Mouse (Mus musculus) left cerebral cortex, postnatal 10 days (tissue): ENCODE data around the gene Trim39. TPM values are rescaled to one million over a fixed set of nuclear protein-coding genes. Genes with fewer than 3 reads are reported as not detected.
A peak's percentile ranks its signal among the peaks of the same experiment; 100 is the strongest.

Source experiments
- DNase-seq, 2 experiments: peaks; one replicate each; pipeline ENCODE4 v3.0.0; 2021 to 2022; ENCODE audit warnings: low spot score in 2 of 2, mixed read lengths in 1 of 2; ENCODE audit errors: extremely low spot score in 1 of 2
- intact Hi-C: fragments of 180-260 bp; cut with DNase I; formaldehyde crosslinking; loops from one replicate; pipeline ENCODE4 v1.15.1; 2025
- total RNA-seq, 2 experiments: library from RNA; stranded (reverse); gene quantifications; 2 replicates each; pipeline ENCODE4 v1.2.3; 2021

The Trim39 gene
- total RNA-seq = 10 to 100 TPM; 18.9 to 19.7 TPM

DNA sequence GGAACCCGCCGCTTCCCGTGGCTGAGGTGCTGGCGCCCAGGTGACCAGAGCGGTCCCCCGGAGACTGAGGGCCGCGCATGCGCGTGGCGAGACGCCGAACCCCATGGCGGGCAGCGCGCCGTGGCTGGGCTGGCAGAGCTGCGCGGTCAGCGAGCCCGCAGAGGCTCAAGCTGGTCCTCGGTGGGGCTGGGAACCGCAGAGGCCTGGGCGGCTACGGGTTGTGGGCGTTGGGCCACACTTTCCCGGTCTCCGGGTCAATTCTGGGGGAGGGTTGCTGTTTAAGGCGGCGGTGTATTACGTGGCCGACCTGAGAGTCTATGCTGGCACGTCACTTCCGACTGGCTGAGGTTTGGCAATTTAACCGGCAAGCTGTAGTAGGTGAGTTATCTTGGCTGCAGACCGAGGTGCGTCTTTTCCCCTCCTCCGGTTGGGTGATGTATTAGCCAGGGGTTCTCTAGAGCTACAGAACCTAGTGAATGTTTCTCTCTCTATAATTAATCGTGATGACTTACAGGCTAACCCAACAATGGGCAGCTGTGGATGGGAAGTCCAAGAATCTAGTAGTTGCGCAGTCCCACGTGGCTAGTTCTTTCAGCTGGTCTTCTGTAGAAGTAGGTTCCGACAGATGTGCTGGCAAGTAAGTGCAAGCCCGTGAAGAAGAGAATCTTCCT lies at the start of gene Trim39:
Trim39 (minus strand) TSS at position 662 of the 671 bp plus-strand sequence.
- DNase-seq = peak in 1 of 2 experiments; percentile 65
- intact Hi-C loops = no loop called here

GRCm38 (mm10) chr17:36315689-36316253 lies 43.7 kb upstream of the Trim39 start:
- intact Hi-C loops = no loop called here

GRCm38 (mm10) chr17:36315041-36315688 lies 43.1 kb upstream of the Trim39 start:
- intact Hi-C loops = no loop called here
- DNase-seq = peak; percentile 60 to 62

More at GRCm38 (mm10) chr17:36315689-36316253, 43.7 kb upstream of the Trim39 start:
- DNase-seq = no peak

DNA sequence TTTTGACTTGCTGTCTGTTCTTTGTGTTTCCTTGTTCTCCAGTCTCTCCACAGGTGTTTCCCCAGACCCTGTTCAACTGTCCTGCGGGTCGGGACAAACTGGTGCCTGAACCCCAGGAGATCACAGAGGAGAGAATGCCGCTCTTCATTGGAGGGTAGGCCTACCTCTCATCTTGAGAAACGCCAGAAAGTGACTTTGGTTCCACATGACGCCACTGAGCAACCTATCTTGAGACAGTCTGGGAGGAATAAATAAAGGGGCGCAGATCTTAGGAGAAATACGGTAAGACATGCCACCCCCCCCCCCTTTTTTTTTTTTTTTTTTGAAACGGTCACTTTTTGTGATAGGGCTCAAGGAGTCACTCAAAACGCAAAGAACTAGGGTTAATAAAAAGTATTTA lies 42.5 kb upstream of the Trim39 start:
- no peak for DNase-seq
- intact Hi-C loops = no loop called here

DNA sequence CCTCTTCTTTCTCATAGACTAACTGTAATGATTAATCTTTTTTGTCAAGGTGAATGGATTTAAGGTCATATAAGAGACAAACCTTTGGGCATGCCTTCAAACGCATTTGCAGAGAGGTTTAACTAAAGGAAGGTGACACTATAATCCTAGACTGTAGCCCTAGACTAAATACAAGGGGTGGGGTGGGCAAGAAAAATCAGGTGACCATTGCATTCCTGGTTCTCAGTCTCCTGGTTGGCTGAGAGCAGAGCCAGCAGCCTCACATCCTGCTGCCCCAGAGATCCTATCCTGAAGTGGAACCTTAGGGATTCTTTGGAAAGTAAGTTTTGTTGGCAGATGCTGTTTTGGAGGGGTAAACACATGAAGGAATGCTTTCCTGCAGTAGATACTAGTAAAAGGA lies 37.2 kb upstream of the Trim39 start:
- DNase-seq = no peak

DNA sequence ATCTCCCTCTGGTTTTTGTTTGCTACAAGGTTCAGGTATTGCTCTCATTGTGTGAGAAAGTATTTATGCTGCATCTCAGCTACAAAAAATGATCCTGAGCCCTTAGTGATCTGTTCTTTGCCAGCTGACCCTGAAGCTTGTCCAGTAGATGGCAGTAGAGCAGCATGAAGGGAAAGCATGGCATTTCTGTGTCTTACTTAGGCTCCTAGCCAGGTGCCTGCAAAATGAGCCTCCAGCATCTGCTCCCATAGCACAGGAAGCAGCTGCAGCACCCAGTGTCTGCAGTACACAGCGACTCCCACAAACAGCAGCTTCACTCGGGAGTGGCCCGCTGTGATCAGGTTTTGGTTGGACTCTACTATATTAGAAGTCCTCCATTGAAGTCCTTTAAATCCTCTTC lies 36.8 kb upstream of the Trim39 start:
- peak; percentile 69 to 75 for DNase-seq
- intact Hi-C loops = loop anchor here (5.0 kb wide), 2 partner anchors 48 to 108 kb away; no protein-coding TSS in a partner anchor

More for the DNA sequence above, 37.2 kb upstream of the Trim39 start:
- intact Hi-C loops = loop anchor here (5.0 kb wide), 2 partner anchors 48 to 108 kb away; no protein-coding TSS in a partner anchor

GRCm38 (mm10) chr17:36286390-36286789 lies 14.3 kb upstream of the Trim39 start, which contains the start of gene H2-M10.2:
TSS of gene H2-M10.2 (minus strand) at chr17:36286490.
- no peak for DNase-seq
- intact Hi-C loops = no loop called here

DNA sequence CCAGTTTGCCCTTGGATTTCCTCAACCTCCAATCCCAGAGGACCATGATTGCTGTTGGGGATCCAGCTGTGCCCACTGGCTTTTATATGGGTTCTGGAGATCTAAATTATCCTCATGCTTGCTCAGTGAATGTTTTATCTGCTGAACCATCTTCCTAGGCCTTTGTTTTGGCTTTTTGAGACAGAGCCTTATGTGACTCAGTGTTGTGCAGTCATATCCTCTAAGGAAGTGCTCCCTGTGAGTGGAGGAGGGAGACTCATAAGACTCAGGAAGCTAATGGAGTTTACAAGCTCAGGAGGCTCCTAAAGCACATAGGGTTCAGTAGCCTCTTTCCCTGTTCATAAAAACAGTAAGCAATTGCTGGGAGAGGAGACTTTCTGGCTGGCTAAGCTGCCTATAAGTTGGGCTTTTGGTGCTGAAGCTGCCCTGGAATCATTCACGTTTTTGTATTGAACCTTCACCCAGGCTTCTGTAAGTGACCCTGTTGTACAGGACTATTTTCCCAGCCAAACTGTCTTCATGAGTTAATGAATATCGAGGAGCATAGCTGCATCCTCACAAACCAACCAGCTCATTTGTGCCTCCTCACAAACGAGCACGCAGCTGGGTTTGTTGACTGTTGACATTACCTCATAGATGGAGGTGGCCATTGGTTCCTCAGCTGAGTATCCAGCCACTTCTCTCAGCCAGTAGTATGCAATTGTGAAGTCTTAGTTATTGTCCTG lies 9.6 kb upstream of the Trim39 start:
- intact Hi-C loops = no loop called here

GRCm38 (mm10) chr17:36274776-36275175 lies 2.7 kb upstream of the Trim39 start:
- no peak for DNase-seq
- intact Hi-C loops = no loop called here

More for the DNA sequence above, 9.6 kb upstream of the Trim39 start:
- no peak for DNase-seq

GRCm38 (mm10) chr17:36273796-36274195 lies 1.7 kb upstream of the Trim39 start:
- intact Hi-C loops = no loop called here
- no peak for DNase-seq

- DNase-seq = no peak
- intact Hi-C loops = no loop called here
These were observed 758 bp upstream of the Trim39 start for GRCm38 (mm10) chr17:36272643-36273366.

DNA sequence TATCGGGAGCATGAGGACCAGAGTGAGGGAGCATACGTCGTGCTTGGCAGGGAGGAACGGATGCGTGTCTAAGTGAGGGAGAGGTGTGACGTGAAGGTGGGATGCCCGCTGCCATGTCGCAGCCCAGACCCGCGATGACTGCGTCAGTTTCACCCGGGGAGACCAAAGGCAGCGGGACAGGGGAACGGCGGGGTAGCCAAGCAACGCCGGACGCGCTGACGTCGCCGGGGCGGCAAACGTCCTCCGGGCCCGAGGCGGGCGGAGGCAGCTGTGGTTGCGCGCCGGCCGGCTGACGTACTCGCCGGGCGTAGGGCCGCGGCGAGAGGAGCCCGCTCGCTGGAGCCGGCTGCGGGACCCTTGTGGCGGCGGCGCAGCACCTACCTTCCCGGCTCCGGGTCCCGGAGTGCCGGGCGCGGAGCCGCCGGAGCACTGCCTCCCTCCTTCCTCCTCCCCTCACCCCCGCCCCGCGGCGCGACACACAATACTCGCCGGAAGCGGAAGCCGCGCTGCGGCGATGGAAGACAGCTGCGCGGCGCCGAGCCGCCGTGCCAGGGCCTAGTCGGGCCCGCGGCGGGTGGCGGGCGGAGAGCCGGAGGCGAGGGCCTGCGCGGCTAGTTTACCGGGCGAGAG lies 976 bp downstream of the Trim39 start:
- intact Hi-C loops = no loop called here
- DNase-seq = peak; percentile 80 to 94

- no peak for DNase-seq
- intact Hi-C loops = no loop called here
These were observed 6.2 kb downstream of the Trim39 start for GRCm38 (mm10) chr17:36265834-36266233.

DNA sequence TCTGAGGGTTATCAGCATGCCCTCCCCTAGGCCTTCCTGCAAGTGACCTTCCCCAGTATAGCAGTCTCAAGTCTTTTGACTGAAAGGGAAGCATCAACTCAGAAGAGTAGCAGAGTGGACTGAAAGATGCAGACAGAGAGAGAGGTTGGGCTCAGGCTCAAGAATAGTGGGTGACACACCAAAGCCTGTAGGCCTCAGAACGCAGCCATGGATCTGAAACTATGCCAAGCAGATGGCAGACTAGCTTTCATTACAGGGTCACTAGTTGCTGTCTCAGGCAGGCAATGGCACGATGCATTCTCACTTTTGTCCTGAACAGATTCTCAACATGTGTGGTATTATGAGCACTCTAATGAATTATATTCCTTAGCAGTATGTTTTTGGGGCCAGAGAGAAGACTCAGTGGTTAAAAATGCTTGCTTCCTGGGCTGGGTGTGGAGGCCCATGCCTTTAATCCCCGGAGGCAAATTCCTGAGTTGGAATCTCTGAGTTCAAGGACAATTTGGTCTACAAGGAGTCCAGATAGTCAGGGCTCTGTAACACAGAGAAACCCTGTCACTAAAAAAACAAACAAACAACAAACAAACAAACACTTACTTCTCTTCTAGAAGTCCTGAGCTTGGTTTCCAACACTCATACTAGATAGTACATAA lies 7.6 kb downstream of the Trim39 start:
- intact Hi-C loops = no loop called here
- no peak for DNase-seq

DNA sequence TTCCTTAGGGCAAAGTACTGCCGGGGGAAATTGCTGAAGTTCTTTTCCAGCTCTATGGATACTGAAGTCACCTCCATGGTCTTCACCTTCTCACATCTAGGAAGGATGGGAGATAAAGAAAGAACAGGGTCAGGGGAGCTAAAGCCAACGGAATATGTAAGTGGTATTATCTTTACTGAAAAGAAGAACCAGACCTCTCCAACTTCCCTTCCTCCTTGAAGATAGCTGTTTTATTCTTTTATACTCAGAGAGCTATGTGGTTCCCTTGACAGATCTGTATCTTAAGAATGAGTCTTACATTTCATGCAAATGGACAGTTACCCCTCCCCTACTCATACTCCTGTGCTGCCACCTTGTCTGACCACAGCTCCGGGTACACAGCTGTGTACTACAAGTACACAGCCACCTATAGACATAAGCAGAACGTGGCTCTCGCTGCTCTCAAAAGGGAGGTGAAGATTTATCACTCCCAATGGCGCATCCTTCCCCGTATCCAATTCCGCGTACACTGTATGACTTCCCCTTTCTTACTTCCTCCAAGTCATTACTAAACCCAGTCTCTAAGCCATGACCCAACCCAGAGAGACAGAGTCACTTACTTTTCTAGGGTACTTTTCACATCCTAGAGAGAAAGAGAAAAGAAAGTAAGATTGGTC lies 10.4 kb downstream of the Trim39 start:
- intact Hi-C loops = no loop called here
- DNase-seq = no peak

DNA sequence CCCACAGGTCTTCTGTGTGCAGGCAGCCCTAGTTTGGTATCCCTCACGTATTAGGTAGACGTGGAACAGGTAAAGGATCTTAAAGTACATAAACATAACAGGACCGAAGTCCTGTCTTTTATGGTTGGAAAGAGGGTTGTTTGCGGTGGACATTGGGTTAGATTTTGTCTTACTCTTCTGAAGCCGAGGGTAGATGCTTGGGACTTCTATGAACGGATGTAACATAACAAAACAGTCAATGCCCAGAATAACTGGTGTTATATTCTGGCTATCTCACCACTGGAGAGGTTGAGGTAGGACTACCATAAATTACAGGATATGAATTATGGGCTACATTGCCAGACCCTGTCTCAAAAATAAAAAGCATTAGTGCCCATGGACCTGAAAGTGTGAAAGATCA lies 14.1 kb downstream of the Trim39 start, which contains the start of gene Rpp21:
Rpp21 (minus strand) TSS at position 101 of the 400 bp plus-strand sequence.
- intact Hi-C loops = no loop called here
- no peak for DNase-seq

- DNase-seq = peak; percentile 76 to 88
- intact Hi-C loops = no loop called here
These were observed 14.7 kb downstream of the Trim39 start for GRCm38 (mm10) chr17:36257241-36257947.
